Mouse (Mus musculus): ENCODE data around the gene Gbx2. TPM values are rescaled to one million over a fixed set of nuclear protein-coding genes. Genes with fewer than 3 reads are reported as not detected.

The Gbx2 gene
- 22.1 and 27.7 TPM in 2 replicates for total RNA-seq (2014; rRNA removed)
- 25.6 and 26.9 TPM in 2 replicates for polyA plus RNA-seq (2015; fragmentation: Nextera tagmentation; extraction: Ambion mirVana)

GRCm38 (mm10) chr1:89931120-89931519 is at the start of gene Gbx2:
TSS of gene Gbx2 (minus strand) at chr1:89931179.
- peak within 1 kb of the TSS; percentile 48; the same call in 1 of the 2 replicates for H3K27ac ChIP-seq
- H3K4me3 ChIP-seq (ENCODE audit: low read length): peak within 1 kb of the TSS; percentile 43
- under 1% methylated on average over 33 of the region's 33 CpGs for WGBS
- 0 out of 2 replicates have a peak, but pooled peaks cover 6% of the 10 kb centered on the region for H3K4me1 ChIP-seq (ENCODE audit: insufficient read depth, low read length)
- no peaks in the 10 kb centered on the region for H3K9me3 ChIP-seq (ENCODE audit: low read length)
- no peak for TF ChIP-seq CTCF (IDR thresholded peaks at IDR 0.05; ENCODE audit: low read depth)
- ATAC-seq: peak; percentile 69
- H3K9ac ChIP-seq (replicated peaks; ENCODE audit: low read length): peak within 1 kb of the TSS; percentile 49
- H3K4me2 ChIP-seq (ENCODE audit: low read depth, low read length): peak within 1 kb of the TSS; percentile 57
- H3K36me3 ChIP-seq (ENCODE audit: insufficient read depth, low read length): no peaks in the 10 kb centered on the region
- DNase-seq (ENCODE audit: low spot score): peak; percentile 88
- peaks cover 61% of the 10 kb centered on the region for H3K27me3 ChIP-seq (ENCODE audit: insufficient read depth, low read length)

DNA sequence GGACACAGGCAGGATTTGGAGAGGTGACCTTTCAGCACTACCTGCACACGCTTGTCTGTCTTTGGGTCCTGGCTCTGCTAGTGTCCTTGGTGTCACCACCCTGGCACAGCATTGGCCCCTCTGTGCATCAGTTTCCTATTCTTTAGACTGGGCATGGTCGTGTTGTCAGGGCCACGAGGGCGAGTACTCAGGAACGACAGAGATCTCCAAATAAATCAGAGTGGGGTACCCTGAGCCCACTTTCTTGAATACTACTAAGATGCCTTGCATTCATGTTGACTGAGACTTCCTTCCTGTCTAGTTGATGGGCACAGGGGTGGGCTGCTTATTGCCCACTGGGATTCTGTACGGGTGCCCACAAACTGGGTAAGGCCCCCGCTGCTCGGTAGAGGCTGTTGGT is 46.3 kb upstream of the Gbx2 start:
- Histone ChIP-seq H3K4me1 (ENCODE audit: insufficient read depth, low read length) (no peaks in the 10 kb centered on the region), H3K27me3 (ENCODE audit: insufficient read depth, low read length) (no peaks in the 10 kb centered on the region), H3K27ac (no peak overlapping the region), H3K9me3 (ENCODE audit: low read length) (no peaks in the 10 kb centered on the region), H3K36me3 (ENCODE audit: insufficient read depth, low read length) (no peaks in the 10 kb centered on the region), H3K4me2 (ENCODE audit: low read depth, low read length) (no peak overlapping the region), H3K9ac (replicated peaks; ENCODE audit: low read length) (no peak overlapping the region), H3K4me3 (ENCODE audit: low read length) (no peak overlapping the region)
- WGBS: 96% methylated on average over 8 of the region's 8 CpGs
- no peak for TF ChIP-seq CTCF (IDR thresholded peaks at IDR 0.05; ENCODE audit: low read depth)
- ATAC-seq: no peak
- no peak for DNase-seq (ENCODE audit: low spot score)

DNA sequence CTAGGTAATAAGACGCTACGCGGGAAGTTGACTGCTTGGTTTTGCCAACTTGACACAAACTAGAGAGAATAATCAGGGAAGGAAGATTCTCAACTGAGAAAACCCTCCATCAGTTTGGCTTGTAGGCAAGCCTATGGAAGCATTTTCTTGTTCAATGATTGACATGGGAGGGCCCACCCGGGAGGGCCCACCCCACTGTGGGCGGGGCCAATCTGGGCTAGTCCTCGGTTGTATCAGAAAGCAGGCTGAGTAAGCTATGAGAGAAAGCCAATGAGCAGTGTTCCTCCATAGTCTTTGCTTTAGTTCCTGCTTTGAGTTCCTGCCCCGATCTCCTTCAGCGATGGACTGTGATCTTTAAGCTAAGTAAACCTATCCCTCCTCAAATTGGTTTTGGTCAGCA is 45.4 kb upstream of the Gbx2 start:
- Histone ChIP-seq H3K27ac (no peak overlapping the region), H3K4me3 (ENCODE audit: low read length) (no peak overlapping the region), H3K9ac (replicated peaks; ENCODE audit: low read length) (no peak overlapping the region), H3K4me2 (ENCODE audit: low read depth, low read length) (no peak overlapping the region), H3K36me3 (ENCODE audit: insufficient read depth, low read length) (no peaks in the 10 kb centered on the region), H3K9me3 (ENCODE audit: low read length) (no peaks in the 10 kb centered on the region), H3K4me1 (ENCODE audit: insufficient read depth, low read length) (no peaks in the 10 kb centered on the region), H3K27me3 (ENCODE audit: insufficient read depth, low read length) (no peaks in the 10 kb centered on the region)
- ATAC-seq (no peak), DNase-seq (ENCODE audit: low spot score) (no peak)
- 62% methylated on average over 8 of the region's 8 CpGs for WGBS
- no peak for TF ChIP-seq CTCF (IDR thresholded peaks at IDR 0.05; ENCODE audit: low read depth)

DNA sequence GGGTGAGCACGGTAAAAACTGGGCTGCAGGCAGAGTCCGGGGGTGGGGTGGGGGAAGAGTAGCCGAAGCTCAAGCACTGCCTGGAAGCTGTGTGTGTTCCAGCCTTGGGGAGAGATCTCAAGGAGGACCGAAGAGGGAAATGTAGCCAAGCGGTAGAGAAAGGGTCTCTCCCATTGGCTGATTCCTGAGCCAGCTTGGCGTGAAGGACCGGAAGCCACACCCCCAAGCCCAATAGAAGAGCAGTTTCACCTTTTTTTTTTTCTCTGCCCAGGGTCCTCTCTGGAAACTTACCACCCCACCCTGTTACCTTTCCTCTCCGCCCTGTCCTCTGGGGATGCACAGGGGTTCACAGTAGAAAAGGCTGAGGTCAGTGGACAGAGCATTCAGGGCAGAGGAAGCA is 43.6 kb upstream of the Gbx2 start:
- no peaks in the 10 kb centered on the region for H3K9me3 ChIP-seq (ENCODE audit: low read length)
- DNase-seq (ENCODE audit: low spot score) (no peak), ATAC-seq (no peak)
- no peak overlapping the region for H3K27ac ChIP-seq
- no peak overlapping the region for H3K9ac ChIP-seq (replicated peaks; ENCODE audit: low read length)
- H3K27me3 ChIP-seq (ENCODE audit: insufficient read depth, low read length): peaks cover 12% of the 10 kb centered on the region
- WGBS: 73% methylated on average over 8 of the region's 8 CpGs
- no peak for TF ChIP-seq CTCF (IDR thresholded peaks at IDR 0.05; ENCODE audit: low read depth)
- no peak overlapping the region for H3K4me2 ChIP-seq (ENCODE audit: low read depth, low read length)
- H3K36me3 ChIP-seq (ENCODE audit: insufficient read depth, low read length): no peaks in the 10 kb centered on the region
- no peak overlapping the region for H3K4me3 ChIP-seq (ENCODE audit: low read length)
- H3K4me1 ChIP-seq (ENCODE audit: insufficient read depth, low read length): no peaks in the 10 kb centered on the region

DNA sequence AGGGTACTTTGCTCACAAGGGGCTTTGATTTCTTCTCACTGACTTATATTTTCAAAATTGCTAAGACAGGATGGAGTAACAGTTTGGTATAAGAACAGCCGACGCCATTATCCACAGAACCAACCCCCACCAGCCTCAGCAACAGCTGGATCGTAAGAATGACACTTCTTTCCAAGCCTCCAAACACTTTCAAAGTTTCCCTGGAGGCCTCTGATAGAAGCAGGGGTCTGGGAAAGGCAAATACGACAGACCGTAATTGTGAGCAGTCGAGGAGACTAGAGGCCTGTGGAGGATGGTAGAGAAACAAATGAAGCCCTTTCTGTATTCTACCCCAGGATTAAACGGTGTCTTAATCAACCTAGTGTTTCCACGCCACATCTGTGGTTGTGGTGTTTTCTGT is 40.9 kb upstream of the Gbx2 start:
- ATAC-seq (no peak), DNase-seq (ENCODE audit: low spot score) (no peak)
- no peak for TF ChIP-seq CTCF (IDR thresholded peaks at IDR 0.05; ENCODE audit: low read depth)
- Histone ChIP-seq H3K9me3 (ENCODE audit: low read length) (no peaks in the 10 kb centered on the region), H3K4me3 (ENCODE audit: low read length) (no peak overlapping the region), H3K4me2 (ENCODE audit: low read depth, low read length) (no peak overlapping the region), H3K27ac (no peak overlapping the region), H3K9ac (replicated peaks; ENCODE audit: low read length) (no peak overlapping the region), H3K36me3 (ENCODE audit: insufficient read depth, low read length) (no peaks in the 10 kb centered on the region), H3K27me3 (ENCODE audit: insufficient read depth, low read length) (peaks cover 12% of the 10 kb centered on the region), H3K4me1 (ENCODE audit: insufficient read depth, low read length) (no peaks in the 10 kb centered on the region)
- WGBS: 65% methylated on average over 8 of the region's 8 CpGs

GRCm38 (mm10) chr1:89969714-89970110 is 38.7 kb upstream of the Gbx2 start:
- Histone ChIP-seq H3K9ac (replicated peaks; ENCODE audit: low read length) (no peak overlapping the region), H3K4me2 (ENCODE audit: low read depth, low read length) (no peak overlapping the region), H3K36me3 (ENCODE audit: insufficient read depth, low read length) (no peaks in the 10 kb centered on the region), H3K27ac (no peak overlapping the region), H3K9me3 (ENCODE audit: low read length) (no peaks in the 10 kb centered on the region), H3K4me1 (ENCODE audit: insufficient read depth, low read length) (no peaks in the 10 kb centered on the region), H3K4me3 (ENCODE audit: low read length) (no peak overlapping the region), H3K27me3 (ENCODE audit: insufficient read depth, low read length) (peaks cover 12% of the 10 kb centered on the region)
- TF ChIP-seq CTCF (IDR thresholded peaks at IDR 0.05; ENCODE audit: low read depth): no peak
- DNase-seq (ENCODE audit: low spot score) (no peak), ATAC-seq (no peak)
- WGBS: 89% methylated on average over 4 of the region's 4 CpGs

- no peaks in the 10 kb centered on the region for H3K4me1 ChIP-seq (ENCODE audit: insufficient read depth, low read length)
- peak overlapping the region; percentile 45 for H3K4me3 ChIP-seq (ENCODE audit: low read length)
- ATAC-seq: no peak
- H3K36me3 ChIP-seq (ENCODE audit: insufficient read depth, low read length): no peaks in the 10 kb centered on the region
- H3K9ac ChIP-seq (replicated peaks; ENCODE audit: low read length): peak overlapping the region; percentile 55; the same call in 1 of the 2 replicates
- no peak overlapping the region for H3K27ac ChIP-seq
- H3K9me3 ChIP-seq (ENCODE audit: low read length): no peaks in the 10 kb centered on the region
- peak overlapping the region; percentile 63 for H3K4me2 ChIP-seq (ENCODE audit: low read depth, low read length)
- H3K27me3 ChIP-seq (ENCODE audit: insufficient read depth, low read length): peaks cover 12% of the 10 kb centered on the region
- WGBS: 54% methylated on average over 10 of the region's 10 CpGs
- no peak for DNase-seq (ENCODE audit: low spot score)
- TF ChIP-seq CTCF (IDR thresholded peaks at IDR 0.05; ENCODE audit: low read depth): no peak
Measured at GRCm38 (mm10) chr1:89969072-89969713, 38.2 kb upstream of the Gbx2 start.
